Mouse (Mus musculus): ENCODE results near the gene Sufu. TPM values are rescaled to one million over a fixed set of nuclear protein-coding genes. Genes with fewer than 3 reads are reported as not detected.
A peak's percentile ranks its signal among the peaks of the same experiment; 100 is the strongest.

The Sufu gene
- total RNA-seq, 2 experiments from 2014 or later, result 4.8 to 5.9 TPM

DNA sequence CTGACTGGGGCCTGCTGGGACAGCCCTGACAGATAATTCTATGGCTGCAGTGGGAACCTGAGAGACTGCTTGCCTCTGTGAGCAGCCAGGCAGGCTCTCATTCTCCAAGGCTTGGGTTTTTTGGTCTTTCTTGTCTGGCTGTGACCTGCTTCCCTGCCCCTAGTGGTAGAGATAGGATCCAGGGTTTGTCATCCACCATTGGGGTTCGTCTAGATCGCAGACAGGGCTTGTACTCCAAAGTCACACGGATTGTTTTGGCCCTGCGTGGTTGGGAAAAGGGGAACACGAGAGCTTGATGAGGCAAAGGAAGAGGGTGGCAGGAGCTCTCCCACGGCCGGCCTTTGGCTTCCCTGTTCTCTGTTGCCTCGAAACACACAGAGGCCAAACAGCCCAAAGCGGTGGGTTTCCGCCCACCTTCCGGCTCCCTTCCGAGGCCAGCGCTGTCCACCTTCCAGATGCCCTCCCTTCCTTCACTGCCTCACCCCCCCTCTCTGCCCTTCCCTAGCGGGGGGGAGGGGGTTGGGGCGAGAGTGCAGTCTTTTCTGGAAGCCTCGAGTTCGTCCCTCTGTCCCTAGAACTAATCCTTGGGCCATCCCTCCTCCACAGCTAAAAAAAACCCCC, 86.3 kb downstream of the Sufu start:
- no peak for ATAC-seq (replicated peaks; ENCODE audit: low FRiP score, poor library complexity, severe bottlenecking)

GRCm38 (mm10) chr19:46483701-46484328, 87.1 kb downstream of the Sufu start:
- ATAC-seq (replicated peaks; ENCODE audit: low FRiP score, poor library complexity, severe bottlenecking), result no peak

GRCm38 (mm10) chr19:46484518-46484917, 87.8 kb downstream of the Sufu start:
- no peak for ATAC-seq (replicated peaks; ENCODE audit: low FRiP score, poor library complexity, severe bottlenecking)

GRCm38 (mm10) chr19:46485847-46486246, 89.2 kb downstream of the Sufu start:
- no peak for ATAC-seq (replicated peaks; ENCODE audit: low FRiP score, poor library complexity, severe bottlenecking)

- ATAC-seq (replicated peaks; ENCODE audit: low FRiP score, poor library complexity, severe bottlenecking), result no peak
Measured at GRCm38 (mm10) chr19:46486709-46487108, 90.0 kb downstream of the Sufu start.

GRCm38 (mm10) chr19:46489448-46489847, 92.8 kb downstream of the Sufu start:
- no peak for ATAC-seq (replicated peaks; ENCODE audit: low FRiP score, poor library complexity, severe bottlenecking)

GRCm38 (mm10) chr19:46490634-46491033, 93.9 kb downstream of the Sufu start:
- no peak for ATAC-seq (replicated peaks; ENCODE audit: low FRiP score, poor library complexity, severe bottlenecking)

GRCm38 (mm10) chr19:46495136-46495535, 98.4 kb downstream of the Sufu start:
- ATAC-seq (replicated peaks; ENCODE audit: low FRiP score, poor library complexity, severe bottlenecking), result no peak

DNA sequence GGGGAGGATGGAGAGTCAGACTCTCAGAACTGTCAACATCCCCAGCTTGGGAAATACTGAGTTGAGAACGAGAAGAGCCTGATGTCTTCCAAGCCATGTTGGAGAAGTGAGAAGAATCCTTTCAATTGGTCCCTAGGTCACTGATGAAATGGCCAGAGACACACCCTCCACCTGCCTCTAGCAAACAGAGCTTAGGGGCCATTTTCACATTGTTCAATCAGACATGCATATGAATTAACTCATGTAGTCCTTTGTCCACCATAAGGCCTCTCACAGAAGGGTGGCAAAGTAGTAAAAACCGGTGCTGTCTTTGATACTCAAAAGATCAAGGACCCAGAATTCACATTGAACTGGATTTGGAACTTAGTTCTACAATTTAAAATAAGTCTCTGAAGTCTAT, 100.5 kb downstream of the Sufu start:
- no peak for ATAC-seq (replicated peaks; ENCODE audit: low FRiP score, poor library complexity, severe bottlenecking)

GRCm38 (mm10) chr19:46499539-46499835, 102.8 kb downstream of the Sufu start:
- no peak for ATAC-seq (replicated peaks; ENCODE audit: low FRiP score, poor library complexity, severe bottlenecking)

- peak; percentile 41 for ATAC-seq (replicated peaks; ENCODE audit: low FRiP score, poor library complexity, severe bottlenecking)
Measured at GRCm38 (mm10) chr19:46499836-46500580, 103.3 kb downstream of the Sufu start.

GRCm38 (mm10) chr19:46500581-46501341, 104.1 kb downstream of the Sufu start:
- no peak for ATAC-seq (replicated peaks; ENCODE audit: low FRiP score, poor library complexity, severe bottlenecking)

GRCm38 (mm10) chr19:46501401-46502068, 104.8 kb downstream of the Sufu start, which contains the start of gene Trim8:
Trim8 (plus strand) TSS chr19:46501702.
- ATAC-seq (replicated peaks; ENCODE audit: low FRiP score, poor library complexity, severe bottlenecking), result no peak

GRCm38 (mm10) chr19:46502069-46502455, 105.4 kb downstream of the Sufu start:
- ATAC-seq (replicated peaks; ENCODE audit: low FRiP score, poor library complexity, severe bottlenecking), result no peak

GRCm38 (mm10) chr19:46502471-46503166, 105.9 kb downstream of the Sufu start:
- ATAC-seq (replicated peaks; ENCODE audit: low FRiP score, poor library complexity, severe bottlenecking), result peak; percentile 73

- ATAC-seq (replicated peaks; ENCODE audit: low FRiP score, poor library complexity, severe bottlenecking), result peak; percentile 57
Measured at GRCm38 (mm10) chr19:46503351-46504084, 106.8 kb downstream of the Sufu start.

DNA sequence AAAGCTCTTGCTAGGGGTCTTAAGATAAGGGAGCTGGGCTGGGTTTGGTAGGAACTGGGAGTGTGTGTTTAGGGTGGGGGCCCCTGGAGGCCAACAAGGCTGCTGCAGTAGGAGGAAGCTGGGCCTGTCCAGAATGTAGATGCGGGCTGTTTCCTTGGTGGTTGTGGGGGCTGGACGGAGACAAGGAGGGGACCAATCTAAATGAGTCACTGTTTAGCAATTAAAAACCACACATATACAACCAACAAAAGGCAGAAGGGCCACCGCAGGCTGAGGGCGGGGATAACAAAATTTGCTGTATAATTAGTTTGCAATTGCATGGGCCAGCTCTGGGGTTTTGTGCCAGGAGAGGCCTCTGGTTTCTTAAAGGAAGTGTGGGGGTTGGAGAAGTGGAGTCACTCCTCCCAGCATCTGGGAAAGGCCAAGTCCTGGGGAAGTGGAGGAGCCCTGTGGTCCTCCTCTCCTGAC, 107.4 kb downstream of the Sufu start:
- ATAC-seq (replicated peaks; ENCODE audit: low FRiP score, poor library complexity, severe bottlenecking), result peak; percentile 44

DNA sequence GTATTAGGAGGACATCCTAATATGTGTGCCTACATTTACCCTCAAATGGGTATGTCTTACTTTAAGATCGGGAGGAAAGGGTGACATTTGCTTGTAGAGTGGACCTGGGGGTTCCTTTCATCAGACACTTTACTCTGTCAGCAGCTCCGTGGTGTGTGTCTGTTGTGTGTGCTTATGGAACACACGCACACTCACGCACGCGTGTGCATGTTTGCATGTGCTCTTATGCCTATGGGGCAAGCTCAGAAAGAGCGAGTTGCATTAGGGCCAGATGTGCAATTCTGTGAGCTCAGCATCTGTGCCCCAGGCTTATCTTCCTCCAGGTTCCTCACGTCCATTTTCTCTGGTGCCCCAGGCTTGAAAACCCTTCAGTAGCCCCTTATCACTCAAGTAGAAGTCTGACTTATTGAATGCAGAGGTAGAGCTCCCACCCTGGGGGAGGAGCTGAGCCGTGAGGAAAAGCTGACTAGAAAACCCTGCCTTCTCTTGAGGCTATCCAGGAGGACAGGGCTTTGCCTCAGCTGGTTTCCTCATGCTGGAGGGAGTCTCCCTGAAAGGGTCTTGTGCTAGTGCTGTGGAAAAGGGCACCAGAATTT, 108.2 kb downstream of the Sufu start:
- ATAC-seq (replicated peaks; ENCODE audit: low FRiP score, poor library complexity, severe bottlenecking), result no peak

All from erythroid progenitor cell, adult 5-6 weeks (primary cell).